Mouse (Mus musculus): ENCODE results near the gene Msl3.

DNA sequence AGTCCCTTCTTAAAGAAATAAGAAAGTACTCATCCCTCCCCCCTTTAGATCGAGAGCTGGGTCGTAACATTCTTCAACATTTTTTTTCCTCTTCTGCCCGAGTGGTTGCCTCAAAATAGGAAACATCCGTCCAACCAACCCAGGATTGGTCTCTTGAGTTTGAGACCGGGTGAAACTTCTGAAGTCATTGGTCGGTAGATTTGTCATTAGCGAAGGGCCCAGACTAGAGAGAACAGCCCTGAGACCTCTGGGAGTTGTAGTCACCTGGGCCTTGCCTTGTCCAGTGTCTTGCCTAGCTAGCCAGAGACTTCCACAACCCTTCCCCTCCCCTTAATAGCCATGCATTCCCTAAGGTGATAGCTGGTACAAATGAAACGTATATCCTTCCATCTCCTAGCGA is 1.3 kb downstream of the Msl3 start:
- TF ChIP-seq TAL1 (IDR thresholded peaks at IDR 0.05; ENCODE audit: low read length): no peak
- no peak for TF ChIP-seq GATA1 (IDR thresholded peaks at IDR 0.05; ENCODE audit: low read length)
